Mouse (Mus musculus): ENCODE data around the gene Tti1. TPM values are rescaled to one million over a fixed set of nuclear protein-coding genes. Genes with fewer than 3 reads are reported as not detected.

Tti1 gene
- 4.7 and 5.4 TPM in 2 replicates for polyA plus RNA-seq (2015; fragmentation: Nextera tagmentation; extraction: Ambion mirVana)

DNA sequence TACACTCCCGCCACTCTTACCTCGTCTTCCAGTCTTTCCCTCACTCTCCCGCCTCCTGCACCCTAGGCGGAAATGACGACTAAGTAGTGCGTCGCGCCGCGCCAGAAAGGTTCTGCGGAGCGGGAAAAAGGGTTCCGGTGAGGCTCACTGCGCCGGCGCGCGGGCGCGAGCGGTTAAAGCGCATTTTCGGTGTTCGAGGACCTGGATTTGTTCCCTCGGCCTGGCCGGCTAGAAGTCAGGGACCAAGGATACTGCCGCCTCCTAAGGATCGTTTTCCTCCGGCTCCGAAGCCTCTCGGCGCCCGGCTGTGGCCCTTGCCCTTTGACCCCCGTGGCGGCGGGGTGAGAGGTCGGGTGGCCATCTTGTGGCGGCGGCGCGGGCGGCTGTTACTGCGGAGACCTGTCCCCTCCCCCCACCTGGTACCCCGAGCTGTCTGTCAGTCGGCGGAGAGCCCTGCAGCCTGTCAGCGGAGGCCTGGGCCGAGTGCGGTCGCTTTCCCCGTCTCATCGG lies at the start of gene Tti1, which contains the start of gene Rprd1b:
TSS of gene Tti1 (minus strand) at position 80 of the 510 bp plus-strand sequence.
TSS of gene Rprd1b (plus strand) at position 144 of the 510 bp plus-strand sequence.
- Histone ChIP-seq H3K27me3 (ENCODE audit: insufficient read depth, low read length) (no peaks in the 10 kb centered on the region), H3K9me3 (ENCODE audit: low read length) (no peaks in the 10 kb centered on the region), H3K27ac (ENCODE audit: low read depth) (peak within 1 kb of the TSS; percentile 84), H3K4me1 (ENCODE audit: insufficient read depth) (peaks cover 28% of the 10 kb centered on the region), H3K36me3 (replicated peaks; ENCODE audit: insufficient read depth, low read length) (no peaks in the 10 kb centered on the region), H3K9ac (replicated peaks) (peak within 1 kb of the TSS; percentile 79), H3K4me2 (ENCODE audit: low read depth, low read length) (peak within 1 kb of the TSS; percentile 80), H3K4me3 (ENCODE audit: low read depth, low read length) (peak within 1 kb of the TSS; percentile 77)
- peak; percentile 95 for ATAC-seq
- DNase-seq, result peak; percentile 95
- no peak for TF ChIP-seq CTCF (IDR thresholded peaks at IDR 0.05; ENCODE audit: low read depth)
- peak; percentile 60; the same call in 1 of the 2 replicates for TF ChIP-seq EP300 (IDR thresholded peaks at IDR 0.05; ENCODE audit: low read depth)
- WGBS (ENCODE audit: insufficient replicate concordance), result under 1% methylated on average over 46 of the region's 52 CpGs

DNA sequence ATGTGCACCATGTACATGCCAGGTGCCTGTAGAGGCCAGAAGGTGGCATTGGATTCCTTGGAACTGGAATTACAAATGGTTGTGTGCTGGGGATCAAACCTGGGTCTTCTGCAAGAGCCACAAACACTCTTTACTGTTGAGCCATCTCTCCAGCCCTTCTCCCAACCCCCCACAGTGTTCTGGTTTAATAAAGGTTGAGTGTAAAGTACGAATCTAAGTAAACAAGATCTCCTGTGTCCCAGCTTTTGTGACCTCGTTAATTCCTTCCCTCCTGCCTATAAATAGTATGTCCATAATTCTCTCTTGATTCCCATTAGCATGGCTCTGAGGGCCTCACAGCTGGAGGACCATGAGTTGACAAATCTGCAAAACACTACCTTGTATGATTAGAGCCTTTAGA lies 49.7 kb upstream of the Tti1 start:
- ATAC-seq, result peak; percentile 36
- WGBS (ENCODE audit: insufficient replicate concordance), result 42% methylated on average over 2 of the region's 2 CpGs
- H3K4me3 ChIP-seq (ENCODE audit: low read depth, low read length), result no peak overlapping the region
- H3K4me1 ChIP-seq (ENCODE audit: insufficient read depth), result peaks cover 31% of the 10 kb centered on the region
- H3K27ac ChIP-seq (ENCODE audit: low read depth), result peak overlapping the region; percentile 64
- H3K27me3 ChIP-seq (ENCODE audit: insufficient read depth, low read length), result no peaks in the 10 kb centered on the region
- TF ChIP-seq EP300 (IDR thresholded peaks at IDR 0.05; ENCODE audit: low read depth) (no peak), CTCF (IDR thresholded peaks at IDR 0.05; ENCODE audit: low read depth) (0 out of 2 replicates have a peak, but pooled peaks have one; percentile 6)
- H3K9ac ChIP-seq (replicated peaks), result no peak overlapping the region
- DNase-seq, result no peak
- H3K4me2 ChIP-seq (ENCODE audit: low read depth, low read length), result no peak overlapping the region
- no peaks in the 10 kb centered on the region for H3K9me3 ChIP-seq (ENCODE audit: low read length)
- H3K36me3 ChIP-seq (replicated peaks; ENCODE audit: insufficient read depth, low read length), result peaks cover 24% of the 10 kb centered on the region

DNA sequence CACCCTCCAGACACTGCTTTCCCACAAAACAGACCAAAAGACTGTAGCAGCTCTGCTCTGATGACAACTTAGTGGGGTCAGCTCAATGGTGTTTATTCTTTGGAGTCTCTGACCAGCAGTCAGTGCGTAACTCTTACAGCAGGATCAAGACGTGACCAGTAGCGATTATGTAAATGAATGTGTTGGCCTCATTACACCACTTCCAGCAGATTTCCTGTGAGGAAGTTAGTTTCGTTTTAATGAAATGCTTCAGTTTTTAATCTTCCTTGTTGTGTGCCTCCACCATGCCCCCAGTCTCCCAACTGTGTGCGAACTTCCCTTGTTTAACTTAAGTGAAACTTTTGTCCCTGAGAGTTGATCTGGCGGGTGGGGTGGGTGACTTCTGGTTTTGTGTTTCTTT lies 48.5 kb upstream of the Tti1 start:
- peaks cover 32% of the 10 kb centered on the region for H3K36me3 ChIP-seq (replicated peaks; ENCODE audit: insufficient read depth, low read length)
- TF ChIP-seq CTCF (IDR thresholded peaks at IDR 0.05; ENCODE audit: low read depth), result no peak
- no peak for TF ChIP-seq EP300 (IDR thresholded peaks at IDR 0.05; ENCODE audit: low read depth)
- no peak overlapping the region for H3K4me3 ChIP-seq (ENCODE audit: low read depth, low read length)
- H3K4me2 ChIP-seq (ENCODE audit: low read depth, low read length), result peak overlapping the region; percentile 7; the same call in 1 of the 2 replicates
- no peaks in the 10 kb centered on the region for H3K9me3 ChIP-seq (ENCODE audit: low read length)
- peaks cover 43% of the 10 kb centered on the region for H3K4me1 ChIP-seq (ENCODE audit: insufficient read depth)
- no peak for DNase-seq
- H3K9ac ChIP-seq (replicated peaks), result no peak overlapping the region
- no peak for ATAC-seq
- H3K27ac ChIP-seq (ENCODE audit: low read depth), result peak overlapping the region; percentile 57
- no peaks in the 10 kb centered on the region for H3K27me3 ChIP-seq (ENCODE audit: insufficient read depth, low read length)
- 49% methylated on average over 6 of the region's 6 CpGs for WGBS (ENCODE audit: insufficient replicate concordance)

DNA sequence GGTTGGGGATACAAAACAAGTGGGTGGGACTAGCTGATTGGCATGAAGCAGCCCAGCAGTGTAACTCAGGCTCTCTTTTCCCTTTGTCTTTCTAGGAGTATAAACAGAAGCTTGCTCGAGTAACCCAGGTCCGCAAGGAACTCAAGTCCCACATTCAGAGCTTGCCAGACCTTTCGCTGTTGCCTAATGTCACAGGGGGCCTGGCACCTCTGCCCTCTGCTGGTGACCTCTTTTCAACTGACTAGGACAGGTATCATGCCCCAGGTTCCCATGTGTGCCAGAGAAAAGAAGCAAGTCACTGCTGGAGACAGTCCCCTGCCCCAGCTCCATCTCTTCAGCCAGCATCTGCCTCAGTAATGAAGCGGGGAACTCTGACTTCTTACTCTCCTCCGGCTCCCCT lies 46.6 kb upstream of the Tti1 start:
- H3K36me3 ChIP-seq (replicated peaks; ENCODE audit: insufficient read depth, low read length), result peaks cover 50% of the 10 kb centered on the region
- no peak for ATAC-seq
- H3K27me3 ChIP-seq (ENCODE audit: insufficient read depth, low read length), result no peaks in the 10 kb centered on the region

DNA sequence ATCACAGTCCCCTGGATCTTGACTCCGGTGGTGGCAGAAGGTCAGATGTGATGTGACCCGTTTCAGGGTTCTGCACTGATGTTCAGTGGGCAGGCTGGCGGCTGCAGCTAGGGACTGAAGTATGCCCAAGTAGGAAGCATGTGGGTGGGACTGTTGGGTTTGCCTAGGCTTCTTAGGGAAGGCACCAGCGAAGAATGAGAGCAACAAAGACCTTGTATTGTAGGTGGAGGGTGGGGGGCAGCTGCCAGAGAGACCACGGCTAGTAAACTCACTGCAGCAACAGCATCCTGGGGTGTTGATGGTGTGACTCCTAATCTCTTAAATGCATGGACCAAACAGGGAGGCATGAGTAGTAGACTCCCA lies 43.4 kb upstream of the Tti1 start:
- no peak for DNase-seq
- Histone ChIP-seq H3K4me2 (ENCODE audit: low read depth, low read length) (no peak overlapping the region), H3K9me3 (ENCODE audit: low read length) (no peaks in the 10 kb centered on the region), H3K27ac (ENCODE audit: low read depth) (peak overlapping the region; percentile 85), H3K4me1 (ENCODE audit: insufficient read depth) (peaks cover 32% of the 10 kb centered on the region), H3K4me3 (ENCODE audit: low read depth, low read length) (no peak overlapping the region), H3K9ac (replicated peaks) (no peak overlapping the region), H3K36me3 (replicated peaks; ENCODE audit: insufficient read depth, low read length) (peaks cover 50% of the 10 kb centered on the region), H3K27me3 (ENCODE audit: insufficient read depth, low read length) (no peaks in the 10 kb centered on the region)
- 86% methylated on average over 5 of the region's 5 CpGs for WGBS (ENCODE audit: insufficient replicate concordance)
- TF ChIP-seq EP300 (IDR thresholded peaks at IDR 0.05; ENCODE audit: low read depth) (no peak), CTCF (IDR thresholded peaks at IDR 0.05; ENCODE audit: low read depth) (no peak)
- no peak for ATAC-seq

More for the DNA sequence above, 46.6 kb upstream of the Tti1 start:
- H3K9me3 ChIP-seq (ENCODE audit: low read length), result no peaks in the 10 kb centered on the region
- no peak overlapping the region for H3K4me2 ChIP-seq (ENCODE audit: low read depth, low read length)
- peaks cover 49% of the 10 kb centered on the region for H3K4me1 ChIP-seq (ENCODE audit: insufficient read depth)
- WGBS (ENCODE audit: insufficient replicate concordance), result 89% methylated on average over 5 of the region's 5 CpGs
- no peak overlapping the region for H3K9ac ChIP-seq (replicated peaks)
- peak; percentile 29 for TF ChIP-seq CTCF (IDR thresholded peaks at IDR 0.05; ENCODE audit: low read depth)
- no peak for TF ChIP-seq EP300 (IDR thresholded peaks at IDR 0.05; ENCODE audit: low read depth)
- no peak for DNase-seq
- no peak overlapping the region for H3K4me3 ChIP-seq (ENCODE audit: low read depth, low read length)
- H3K27ac ChIP-seq (ENCODE audit: low read depth), result no peak overlapping the region

DNA sequence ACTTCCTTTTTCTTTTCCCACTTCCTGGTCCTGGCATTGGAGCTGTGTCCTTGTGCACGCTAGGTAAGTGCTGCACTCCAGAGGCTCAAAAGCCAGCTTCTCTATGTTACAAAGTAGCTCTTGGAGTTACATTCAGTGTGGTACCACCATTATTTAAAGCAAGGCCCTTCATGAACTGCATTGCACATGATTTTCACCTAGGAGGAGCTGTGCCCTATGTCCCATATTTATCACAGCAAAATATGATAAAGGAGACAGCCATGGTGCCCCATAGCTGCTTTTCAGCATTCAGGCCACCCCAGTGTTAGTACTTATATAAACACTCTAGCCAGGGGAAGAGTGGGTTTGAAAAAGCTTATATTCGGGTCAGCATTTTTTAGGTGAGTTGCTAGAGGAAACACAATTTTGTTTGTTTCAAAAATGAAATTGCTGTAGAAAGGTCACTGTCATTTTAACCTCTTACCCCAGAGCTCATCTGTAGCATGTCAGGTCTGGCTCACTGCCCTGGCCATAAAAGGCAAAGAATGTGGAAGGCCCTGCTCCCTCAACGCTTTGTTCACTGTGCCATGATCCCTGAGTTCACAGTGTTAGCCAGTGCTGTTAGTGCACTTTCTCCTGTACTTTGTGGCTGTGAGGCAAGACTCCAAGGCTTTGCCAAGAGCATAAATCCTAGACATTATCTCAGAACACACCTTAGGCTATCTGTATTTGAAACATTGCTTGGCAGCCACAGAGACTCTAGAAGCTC lies 42.8 kb upstream of the Tti1 start:
- H3K9me3 ChIP-seq (ENCODE audit: low read length), result no peaks in the 10 kb centered on the region
- H3K9ac ChIP-seq (replicated peaks), result 0 out of 2 replicates have a peak overlapping the region, but pooled peaks have one; percentile 18
- ATAC-seq, result peak; percentile 79
- H3K4me1 ChIP-seq (ENCODE audit: insufficient read depth), result peaks cover 27% of the 10 kb centered on the region
- H3K27ac ChIP-seq (ENCODE audit: low read depth), result peak overlapping the region; percentile 85
- 0 out of 2 replicates have a peak, but pooled peaks have one; percentile 29 for TF ChIP-seq CTCF (IDR thresholded peaks at IDR 0.05; ENCODE audit: low read depth)
- TF ChIP-seq EP300 (IDR thresholded peaks at IDR 0.05; ENCODE audit: low read depth), result no peak
- H3K4me3 ChIP-seq (ENCODE audit: low read depth, low read length), result no peak overlapping the region
- WGBS (ENCODE audit: insufficient replicate concordance), result 70% methylated on average over 3 of the region's 3 CpGs
- no peaks in the 10 kb centered on the region for H3K27me3 ChIP-seq (ENCODE audit: insufficient read depth, low read length)
- no peak for DNase-seq
- H3K36me3 ChIP-seq (replicated peaks; ENCODE audit: insufficient read depth, low read length), result peaks cover 49% of the 10 kb centered on the region
- no peak overlapping the region for H3K4me2 ChIP-seq (ENCODE audit: low read depth, low read length)
